Mouse (Mus musculus) heart, embryonic 16.5 days (tissue): ENCODE results near the gene Arid3b. TPM values are rescaled to one million over a fixed set of nuclear protein-coding genes. Genes with fewer than 3 reads are reported as not detected.

ENCODE experiments used
- ATAC-seq: fragments of 200-750 bp; cut with Nextera tagmentation; replicated peaks from 2 replicates; pipeline ENCODE4 v1.8.0; 2017; ENCODE audit warnings: moderate number of reproducible peaks; ENCODE audit not compliant: insufficient read depth, low FRiP score; ENCODE audit errors: extremely low read depth
- H3K27ac ChIP-seq: fragments of 300-500 bp; sonication (generic); 2 replicates; pipeline ENCODE4 v1.5.1; 2014; ENCODE audit warnings: mild to moderate bottlenecking, low read length, control low read depth, moderate library complexity
- H3K27me3 ChIP-seq: fragments of 300-500 bp; sonication (generic); 2 replicates; pipeline ENCODE4 v1.6.1; 2014; ENCODE audit warnings: low read length, mixed read lengths; ENCODE audit not compliant: control insufficient read depth, insufficient read depth
- H3K36me3 ChIP-seq: fragments of 300-500 bp; sonication (generic); 2 replicates; pipeline ENCODE4 v1.6.1; 2014; ENCODE audit not compliant: control insufficient read depth, insufficient read depth
- H3K4me1 ChIP-seq: fragments of 300-500 bp; sonication (generic); 2 replicates; pipeline ENCODE4 v1.6.1; 2014; ENCODE audit warnings: low read length, mixed read lengths; ENCODE audit not compliant: control insufficient read depth, insufficient read depth
- H3K4me2 ChIP-seq: fragments of 300-500 bp; sonication (generic); 2 replicates; pipeline ENCODE4 v1.6.1; 2014; ENCODE audit warnings: low read depth, mild to moderate bottlenecking, control low read depth, low read length
- H3K4me3 ChIP-seq: fragments of 300-500 bp; sonication (generic); 2 replicates; pipeline ENCODE4 v1.5.1; 2014; ENCODE audit warnings: mild to moderate bottlenecking, control low read depth, low read length
- H3K9ac ChIP-seq: fragments of 300-500 bp; sonication (generic); 2 replicates; pipeline ENCODE4 v1.6.1; 2014; ENCODE audit warnings: low read length, control low read depth
- H3K9me3 ChIP-seq: fragments of 300-500 bp; sonication (generic); replicated peaks from 2 replicates; pipeline ENCODE4 v1.6.1; 2016; ENCODE audit warnings: low read length; ENCODE audit not compliant: control insufficient read depth
- WGBS: fragments of 180-500 bp; shearing (Covaris S2); extraction: QIAGEN DNeasy Blood & Tissue Kit; methylation state at CpG from one replicate; pipeline ENCODE4 v1.1.7; 2014; 5-methylcytosine and 5-hydroxymethylcytosine counted together
- polyA plus RNA-seq: library from polyadenylated mRNA; unstranded; fragments of >200 nt; fragmentation: Nextera tagmentation; extraction: Ambion mirVana; gene quantifications from 2 replicates; pipeline ENCODE4 v1.2.1, GENCODE M21; 2015

Gene Arid3b
- polyA plus RNA-seq, 1 experiment from 2014 or later, result 8.8 TPM

DNA sequence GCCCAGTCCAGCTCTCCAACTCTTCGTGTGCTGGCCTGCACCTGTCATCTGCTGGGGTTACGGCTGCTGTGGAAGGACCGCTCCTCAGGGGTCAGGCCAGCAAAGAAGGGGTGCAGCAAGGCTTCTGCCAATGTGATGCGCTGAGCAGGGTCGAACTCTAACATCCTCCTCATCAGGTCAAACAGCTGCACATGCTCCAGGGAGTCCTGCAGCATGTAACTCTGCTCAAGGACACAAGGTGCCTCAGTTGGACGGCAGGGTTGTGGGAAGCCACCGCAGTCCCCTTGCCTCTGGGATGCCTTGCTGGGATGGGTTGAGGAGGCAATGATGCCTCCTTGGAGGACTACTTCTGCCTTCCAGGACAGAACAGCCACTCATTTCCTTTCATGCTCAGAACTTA, 85.7 kb downstream of the Arid3b start:
- no peak overlapping the region for H3K27ac ChIP-seq
- WGBS, result 84% methylated on average over 7 of the region's 7 CpGs
- H3K4me3 ChIP-seq, result no peak overlapping the region
- H3K9ac ChIP-seq, result no peak overlapping the region
- no peak overlapping the region for H3K4me2 ChIP-seq
- peaks cover 68% of the 10 kb centered on the region for H3K36me3 ChIP-seq
- no peaks in the 10 kb centered on the region for H3K4me1 ChIP-seq
- no peaks in the 10 kb centered on the region for H3K9me3 ChIP-seq
- no peak for ATAC-seq
- H3K27me3 ChIP-seq, result no peaks in the 10 kb centered on the region

DNA sequence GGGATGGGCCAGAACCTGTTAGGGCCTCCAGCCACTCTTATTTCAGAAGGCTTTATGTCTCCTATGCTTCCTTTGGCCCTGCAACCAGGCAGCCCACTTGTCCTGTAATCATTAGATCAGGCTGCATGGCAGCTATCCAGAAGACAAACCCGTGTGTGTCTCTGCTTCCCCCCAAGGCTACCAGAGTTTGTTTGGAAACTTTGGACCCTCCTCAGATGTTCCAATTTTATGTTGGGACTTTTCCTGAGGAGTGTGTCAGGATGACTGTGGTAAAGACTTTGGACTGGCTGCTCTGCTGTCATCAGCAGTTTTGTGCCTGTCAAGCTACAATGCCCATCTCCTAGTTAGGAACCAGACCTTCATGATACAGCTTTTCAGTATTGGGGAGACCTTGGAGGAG, 87.8 kb downstream of the Arid3b start:
- H3K4me1 ChIP-seq, result no peaks in the 10 kb centered on the region
- H3K27ac ChIP-seq, result no peak overlapping the region
- H3K9me3 ChIP-seq, result no peaks in the 10 kb centered on the region
- no peak overlapping the region for H3K9ac ChIP-seq
- WGBS, result 36% methylated on average over 1 of the region's 1 CpGs
- H3K4me3 ChIP-seq, result no peak overlapping the region
- no peak overlapping the region for H3K4me2 ChIP-seq
- H3K36me3 ChIP-seq, result peaks cover 51% of the 10 kb centered on the region
- ATAC-seq, result no peak
- H3K27me3 ChIP-seq, result no peaks in the 10 kb centered on the region

DNA sequence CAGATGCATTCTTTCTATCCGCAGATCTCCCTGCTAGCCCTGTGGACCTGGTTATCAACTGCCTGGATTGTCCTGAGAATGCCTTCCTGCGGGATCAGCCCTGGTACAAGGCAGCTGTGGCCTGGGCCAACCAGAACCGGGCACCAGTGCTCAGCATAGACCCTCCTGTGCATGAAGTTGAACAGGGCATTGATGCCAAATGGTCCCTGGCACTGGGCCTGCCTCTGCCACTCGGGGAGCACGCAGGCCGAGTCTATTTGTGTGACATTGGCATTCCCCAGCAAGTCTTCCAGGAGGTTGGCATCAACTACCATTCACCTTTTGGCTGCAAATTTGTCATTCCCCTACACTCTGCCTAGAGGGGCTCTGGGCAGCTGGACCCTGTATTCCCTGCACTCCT, 88.5 kb downstream of the Arid3b start:
- no peak overlapping the region for H3K4me2 ChIP-seq

GRCm38 (mm10) chr9:57747067-57747466, 89.5 kb downstream of the Arid3b start:
- H3K27ac ChIP-seq, result no peak overlapping the region
- no peak overlapping the region for H3K4me3 ChIP-seq
- H3K27me3 ChIP-seq, result no peaks in the 10 kb centered on the region
- no peaks in the 10 kb centered on the region for H3K4me1 ChIP-seq
- peaks cover 41% of the 10 kb centered on the region for H3K36me3 ChIP-seq
- no peak overlapping the region for H3K9ac ChIP-seq
- H3K4me2 ChIP-seq, result no peak overlapping the region
- no peak for ATAC-seq
- WGBS, result 63% methylated on average over 1 of the region's 1 CpGs
- no peaks in the 10 kb centered on the region for H3K9me3 ChIP-seq

More for the DNA sequence above, 88.5 kb downstream of the Arid3b start:
- no peaks in the 10 kb centered on the region for H3K4me1 ChIP-seq
- H3K4me3 ChIP-seq, result no peak overlapping the region
- no peak overlapping the region for H3K9ac ChIP-seq
- peaks cover 44% of the 10 kb centered on the region for H3K36me3 ChIP-seq
- no peaks in the 10 kb centered on the region for H3K27me3 ChIP-seq
- H3K9me3 ChIP-seq, result no peaks in the 10 kb centered on the region
- no peak for ATAC-seq
- no peak overlapping the region for H3K27ac ChIP-seq
- 70% methylated on average over 6 of the region's 6 CpGs for WGBS

- H3K27me3 ChIP-seq, result no peaks in the 10 kb centered on the region
- no peak overlapping the region for H3K4me3 ChIP-seq
- no peak overlapping the region for H3K9ac ChIP-seq
- H3K36me3 ChIP-seq, result peaks cover 20% of the 10 kb centered on the region; the same call in 1 of the 2 replicates
- no peak overlapping the region for H3K27ac ChIP-seq
- no peak for ATAC-seq
- H3K9me3 ChIP-seq, result no peaks in the 10 kb centered on the region
- H3K4me2 ChIP-seq, result no peak overlapping the region
- 62% methylated on average over 3 of the region's 3 CpGs for WGBS
- H3K4me1 ChIP-seq, result no peaks in the 10 kb centered on the region
Measured at GRCm38 (mm10) chr9:57744462-57745091, 92.0 kb downstream of the Arid3b start.

Other genes starting within 250 kb of the Arid3b start
- 17.9 and 20.1 TPM in 2 replicates for gene Ulk3, start 247.3 kb downstream of the Arid3b start, polyA plus RNA-seq
- gene Cplx3, start 230.5 kb downstream of the Arid3b start, polyA plus RNA-seq, result not detected in 2 replicates
- gene Lman1l, start 216.0 kb downstream of the Arid3b start, polyA plus RNA-seq, result 0.11 TPM in 1 of 2 replicates, not detected in the other
- 20.4 and 29.9 TPM in 2 replicates for gene Csk, start 183.2 kb downstream of the Arid3b start, polyA plus RNA-seq
- 0.07 TPM in 1 of 2 replicates, not detected in the other for gene Cyp1a2, start 153.1 kb downstream of the Arid3b start, polyA plus RNA-seq
- not detected in 2 replicates for gene Cyp1a1, start 148.9 kb downstream of the Arid3b start, polyA plus RNA-seq
- gene Edc3, start 128.3 kb downstream of the Arid3b start, polyA plus RNA-seq, result 18.2 and 19.5 TPM in 2 replicates
- 57.9 and 67.5 TPM in 2 replicates for gene Clk3, start 70.9 kb downstream of the Arid3b start, polyA plus RNA-seq
- 110 and 113 TPM in 2 replicates for gene Ubl7, start 74.2 kb upstream of the Arid3b start, polyA plus RNA-seq
- 0.60 and 1.4 TPM in 2 replicates for gene Sema7a, start 103.3 kb upstream of the Arid3b start, polyA plus RNA-seq
- gene Cyp11a1, start 169.6 kb upstream of the Arid3b start, polyA plus RNA-seq, result 0.32 and 0.33 TPM in 2 replicates
- 0.30 and 0.89 TPM in 2 replicates for gene Stra6, start 227.0 kb upstream of the Arid3b start, polyA plus RNA-seq